In genomic region chr4:123016451-123016957, GRCm38 (mm10) we compare ENCODE assay signal across 8 mouse cellular contexts. TPM values are rescaled to one million over a fixed set of nuclear protein-coding genes. Genes with fewer than 3 reads are reported as not detected.
DNase-seq lines count a peak whose midpoint lies in the region; ATAC-seq lines count a peak whose summit lies in the region.

Gene Trit1, plus strand, starts transcription at chr4:123016597.

- H3K36me3 ChIP-seq in embryonic facial prominence, embryonic 13.5 days: peaks cover 13% of the 10 kb centered on the region
- H3K36me3 ChIP-seq in limb, embryonic 13.5 days: peaks cover 17% of the 10 kb centered on the region
- no peaks in the 10 kb centered on the region for H3K36me3 ChIP-seq in midbrain, embryonic 16.5 days (ENCODE audit: control insufficient read depth, insufficient read depth, low read length)

- no peaks in the 10 kb centered on the region for H3K9me3 ChIP-seq in embryonic facial prominence, embryonic 13.5 days
- H3K9me3 ChIP-seq in limb, embryonic 13.5 days: no peaks in the 10 kb centered on the region
- no peaks in the 10 kb centered on the region for H3K9me3 ChIP-seq in midbrain, embryonic 16.5 days (replicated peaks; ENCODE audit: control insufficient read depth, low read length, poor library complexity, severe bottlenecking)

- under 1% methylated on average over 34 of the region's 34 CpGs for WGBS in embryonic facial prominence, embryonic 13.5 days
- under 1% methylated on average over 34 of the region's 34 CpGs for WGBS in limb, embryonic 13.5 days
- 0% methylated on average over 34 of the region's 34 CpGs for WGBS in midbrain, embryonic 16.5 days

- peak within 1 kb of the TSS; percentile 86 for H3K27ac ChIP-seq in embryonic facial prominence, embryonic 13.5 days
- H3K27ac ChIP-seq in limb, embryonic 13.5 days: peak within 1 kb of the TSS; percentile 91
- H3K27ac ChIP-seq in midbrain, embryonic 16.5 days (ENCODE audit: low read length): peak within 1 kb of the TSS; percentile 99

- peak; percentile 91 for DNase-seq in 3134 (ENCODE audit: extremely low read depth, insufficient read length, low spot score)
- DNase-seq in adrenal gland, postnatal 36 days: peak; percentile 95
- peak; percentile 95 to 96 for DNase-seq in heart, adult 18-20 months
- peak; percentile 92 to 95 for DNase-seq in kidney, adult 8-10 months
- peak; percentile 84 to 94 for DNase-seq in spleen, postnatal 10 days (ENCODE audit: low spot score in 2 of 2)

- peak within 1 kb of the TSS; percentile 90 for H3K4me2 ChIP-seq in embryonic facial prominence, embryonic 13.5 days
- H3K4me2 ChIP-seq in limb, embryonic 13.5 days (replicated peaks): peak within 1 kb of the TSS; percentile 91
- peak within 1 kb of the TSS; percentile 78 for H3K4me2 ChIP-seq in midbrain, embryonic 16.5 days (ENCODE audit: low read length)

- H3K27me3 ChIP-seq in embryonic facial prominence, embryonic 13.5 days: no peaks in the 10 kb centered on the region
- H3K27me3 ChIP-seq in limb, embryonic 13.5 days: no peaks in the 10 kb centered on the region
- H3K27me3 ChIP-seq in midbrain, embryonic 16.5 days (ENCODE audit: control insufficient read depth, insufficient read depth, low read depth, low read length): no peaks in the 10 kb centered on the region

- H3K4me3 ChIP-seq in embryonic facial prominence, embryonic 13.5 days: peak within 1 kb of the TSS; percentile 98
- H3K4me3 ChIP-seq in limb, embryonic 13.5 days: peak within 1 kb of the TSS; percentile 93
- peak within 1 kb of the TSS; percentile 75 for H3K4me3 ChIP-seq in midbrain, embryonic 16.5 days (ENCODE audit: low read depth, low read length)

- peaks cover 40% of the 10 kb centered on the region for H3K4me1 ChIP-seq in embryonic facial prominence, embryonic 13.5 days
- H3K4me1 ChIP-seq in limb, embryonic 13.5 days: peaks cover 25% of the 10 kb centered on the region
- H3K4me1 ChIP-seq in midbrain, embryonic 16.5 days (ENCODE audit: control insufficient read depth, insufficient read depth, low read length): peaks cover 56% of the 10 kb centered on the region

- peak; percentile 92 for ATAC-seq in embryonic facial prominence, embryonic 13.5 days (ENCODE audit: insufficient number of reproducible peaks, insufficient read depth, low FRiP score, low TSS enrichment, low read depth)
- ATAC-seq in limb, embryonic 13.5 days (ENCODE audit: low FRiP score, low read depth): peak; percentile 96
- ATAC-seq in midbrain, embryonic 16.5 days: peak; percentile 83

- H3K9ac ChIP-seq in embryonic facial prominence, embryonic 13.5 days: peak within 1 kb of the TSS; percentile 95
- H3K9ac ChIP-seq in limb, embryonic 13.5 days: peak within 1 kb of the TSS; percentile 92
- peak within 1 kb of the TSS; percentile 87 for H3K9ac ChIP-seq in midbrain, embryonic 16.5 days (ENCODE audit: low read depth, low read length)

RNA-seq across cellular contexts. Expression of gene Trit1, which starts in this region (rescaled TPM):
- 10 to 100 TPM; 25.2 to 25.7 TPM for total RNA-seq in adrenal gland, postnatal 36 days (2021)
- polyA plus RNA-seq in embryonic facial prominence, embryonic 13.5 days (2015; fragmentation: Nextera tagmentation; extraction: Ambion mirVana): 19.7 and 20.8 TPM in 2 replicates
- 1 to 10 TPM; 4.9 to 5.5 TPM for total RNA-seq in heart, adult 18-20 months (2021)
- 19.1 and 21.5 TPM in 2 replicates for polyA plus RNA-seq in limb, embryonic 13.5 days (2015; fragmentation: Nextera tagmentation; extraction: Ambion mirVana)
- polyA plus RNA-seq in midbrain, embryonic 16.5 days (2015; fragmentation: Nextera tagmentation; extraction: Ambion mirVana): 25.3 and 25.9 TPM in 2 replicates

Comparison
In these comparisons a context has a peak if more than half of its experiments do, and no peak if none do; other contexts are left out.
1. Peak in every context shown above with its lines: DNase-seq, ATAC-seq, H3K4me3 ChIP-seq and H3K27ac ChIP-seq.
2. RNA of gene Trit1 (total RNA-seq): 25.2 to 25.7 TPM in adrenal gland, postnatal 36 days; 4.9 to 5.5 TPM in heart, adult 18-20 months; every median in the first group is over 4 times any median in the second.